Mouse (Mus musculus): Measurements from ENCODE around the gene Rcor2. TPM values are rescaled to one million over a fixed set of nuclear protein-coding genes. Genes with fewer than 3 reads are reported as not detected.

The Rcor2 gene
- polyA plus RNA-seq, 1 experiment = 8.7 TPM

DNA sequence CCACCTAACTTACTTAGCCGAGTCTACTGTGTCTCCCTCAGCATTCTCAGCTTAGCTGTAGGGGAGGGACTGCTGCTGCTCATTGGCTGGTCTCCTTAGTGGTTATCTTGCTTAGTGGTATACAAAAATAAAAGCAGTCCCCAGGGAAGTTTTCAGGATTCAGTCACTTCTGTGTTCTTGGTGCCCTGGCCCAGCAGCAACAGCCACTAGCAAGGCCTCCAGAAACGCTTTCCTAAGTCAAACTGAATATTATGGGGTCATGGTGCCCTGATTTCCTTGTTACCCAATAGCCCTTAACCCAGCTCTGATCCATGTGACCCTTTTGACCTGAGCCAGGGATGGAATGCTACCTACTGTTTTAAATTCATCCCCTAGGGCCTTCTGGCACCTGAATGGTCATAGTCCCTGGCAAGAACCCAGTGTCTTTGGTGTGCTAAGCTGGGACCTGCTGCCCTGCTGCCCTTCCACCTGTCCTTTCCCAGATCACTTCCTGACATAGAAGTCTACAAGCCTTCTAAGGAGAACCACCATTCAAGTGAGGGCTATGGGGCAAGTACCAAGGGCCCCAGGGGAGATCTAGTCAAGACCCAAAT, 42.7 kb downstream of the Rcor2 start:
- Histone ChIP-seq H3K4me3 (replicated peaks; ENCODE audit: insufficient read depth, low read depth, low read length) (no peak overlapping the region), H3K4me1 (ENCODE audit: control insufficient read depth, insufficient read depth, low read length) (peaks cover 54% of the 10 kb centered on the region), H3K27me3 (ENCODE audit: control insufficient read depth, insufficient read depth, low read length) (no peaks in the 10 kb centered on the region), H3K27ac (ENCODE audit: insufficient read depth, low read length) (peak overlapping the region; percentile 91)
- WGBS = 55% methylated on average over 2 of the region's 2 CpGs
- peak; percentile 54 to 64 for DNase-seq
- TF ChIP-seq POLR2A (IDR thresholded peaks at IDR 0.05; ENCODE audit: borderline replicate concordance, insufficient read depth, low read length) (no peak), CTCF (IDR thresholded peaks at IDR 0.05; ENCODE audit: borderline replicate concordance, insufficient read depth, low read depth, low read length) (no peak)

DNA sequence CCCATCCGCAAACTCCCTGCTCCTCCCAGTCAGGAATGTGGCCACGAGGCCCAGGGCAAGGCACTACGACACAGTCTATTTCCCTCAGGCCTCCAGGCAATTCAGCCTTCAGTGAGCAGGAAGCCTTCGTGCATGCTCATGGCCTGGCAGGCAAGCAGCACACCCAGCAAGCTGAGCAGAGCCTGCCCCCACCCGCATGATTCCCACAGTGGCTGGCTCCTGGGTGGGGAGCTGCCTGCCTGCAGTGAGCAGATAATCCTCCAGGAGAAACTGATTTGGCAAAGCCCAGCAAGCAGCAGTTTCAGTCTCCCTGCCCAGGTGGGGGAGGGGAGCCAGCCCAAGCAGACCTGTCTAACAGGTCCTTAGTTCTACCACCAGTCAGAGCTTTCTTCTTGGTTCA, 43.6 kb downstream of the Rcor2 start:
- 17% methylated on average over 5 of the region's 5 CpGs for WGBS
- TF ChIP-seq POLR2A (IDR thresholded peaks at IDR 0.05; ENCODE audit: borderline replicate concordance, insufficient read depth, low read length) (no peak), CTCF (IDR thresholded peaks at IDR 0.05; ENCODE audit: borderline replicate concordance, insufficient read depth, low read depth, low read length) (no peak)
- H3K27me3 ChIP-seq (ENCODE audit: control insufficient read depth, insufficient read depth, low read length) = no peaks in the 10 kb centered on the region
- peak overlapping the region; percentile 91 for H3K27ac ChIP-seq (ENCODE audit: insufficient read depth, low read length)
- peaks cover 55% of the 10 kb centered on the region for H3K4me1 ChIP-seq (ENCODE audit: control insufficient read depth, insufficient read depth, low read length)
- peak; percentile 54 to 62 for DNase-seq
- no peak overlapping the region for H3K4me3 ChIP-seq (replicated peaks; ENCODE audit: insufficient read depth, low read depth, low read length)

DNA sequence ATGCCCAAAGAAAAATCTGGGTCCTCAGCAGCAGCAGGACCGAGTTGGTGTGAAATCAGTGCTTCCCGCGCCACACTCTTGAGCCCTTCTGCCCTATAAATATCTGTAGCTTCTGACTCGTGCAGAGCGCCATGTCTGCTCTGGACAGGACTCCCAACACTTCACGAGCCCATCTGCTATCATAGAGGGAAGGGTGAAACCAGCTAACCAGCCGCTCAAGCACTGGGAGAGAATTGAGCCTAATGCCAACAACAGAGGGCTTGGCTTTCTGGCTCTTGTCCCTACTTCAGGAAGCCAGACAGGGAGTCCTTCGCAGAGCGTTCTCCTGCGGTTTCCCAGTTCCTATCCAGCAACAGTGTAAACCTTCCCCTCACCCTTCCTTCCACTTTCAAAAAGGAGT, 44.2 kb downstream of the Rcor2 start:
- Histone ChIP-seq H3K27ac (ENCODE audit: insufficient read depth, low read length) (peak overlapping the region; percentile 91), H3K4me3 (replicated peaks; ENCODE audit: insufficient read depth, low read depth, low read length) (no peak overlapping the region), H3K4me1 (ENCODE audit: control insufficient read depth, insufficient read depth, low read length) (peaks cover 52% of the 10 kb centered on the region), H3K27me3 (ENCODE audit: control insufficient read depth, insufficient read depth, low read length) (no peaks in the 10 kb centered on the region)
- DNase-seq = peak; percentile 79 to 91
- no peak for TF ChIP-seq POLR2A (IDR thresholded peaks at IDR 0.05; ENCODE audit: borderline replicate concordance, insufficient read depth, low read length)
- no peak for TF ChIP-seq CTCF (IDR thresholded peaks at IDR 0.05; ENCODE audit: borderline replicate concordance, insufficient read depth, low read depth, low read length)
- WGBS = 9% methylated on average over 10 of the region's 10 CpGs

DNA sequence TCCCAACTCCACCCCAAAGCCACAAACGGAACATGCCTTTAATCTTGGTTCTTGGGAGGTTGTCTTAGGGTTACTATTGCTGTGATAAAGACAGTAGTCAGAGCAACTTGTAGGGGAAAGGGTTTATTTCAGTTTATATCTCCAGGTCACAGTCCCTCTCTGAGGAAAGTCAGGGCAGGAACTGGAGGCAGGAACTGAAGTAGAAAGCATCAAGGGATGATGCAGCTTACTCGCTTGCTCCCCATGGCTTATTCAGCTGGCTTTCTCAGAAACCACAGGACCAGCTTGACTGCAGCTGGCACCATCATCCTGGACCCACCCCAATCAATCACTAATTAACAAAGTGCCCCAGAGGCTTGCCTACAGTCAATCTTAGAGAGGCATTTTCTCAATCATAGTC, 46.5 kb downstream of the Rcor2 start:
- TF ChIP-seq POLR2A (IDR thresholded peaks at IDR 0.05; ENCODE audit: borderline replicate concordance, insufficient read depth, low read length) = no peak
- no peak for TF ChIP-seq CTCF (IDR thresholded peaks at IDR 0.05; ENCODE audit: borderline replicate concordance, insufficient read depth, low read depth, low read length)
- no peak for DNase-seq
- 88% methylated on average over 2 of the region's 2 CpGs for WGBS
- H3K4me1 ChIP-seq (ENCODE audit: control insufficient read depth, insufficient read depth, low read length) = peaks cover 33% of the 10 kb centered on the region
- no peak overlapping the region for H3K27ac ChIP-seq (ENCODE audit: insufficient read depth, low read length)
- H3K27me3 ChIP-seq (ENCODE audit: control insufficient read depth, insufficient read depth, low read length) = no peaks in the 10 kb centered on the region
- no peak overlapping the region for H3K4me3 ChIP-seq (replicated peaks; ENCODE audit: insufficient read depth, low read depth, low read length)

DNA sequence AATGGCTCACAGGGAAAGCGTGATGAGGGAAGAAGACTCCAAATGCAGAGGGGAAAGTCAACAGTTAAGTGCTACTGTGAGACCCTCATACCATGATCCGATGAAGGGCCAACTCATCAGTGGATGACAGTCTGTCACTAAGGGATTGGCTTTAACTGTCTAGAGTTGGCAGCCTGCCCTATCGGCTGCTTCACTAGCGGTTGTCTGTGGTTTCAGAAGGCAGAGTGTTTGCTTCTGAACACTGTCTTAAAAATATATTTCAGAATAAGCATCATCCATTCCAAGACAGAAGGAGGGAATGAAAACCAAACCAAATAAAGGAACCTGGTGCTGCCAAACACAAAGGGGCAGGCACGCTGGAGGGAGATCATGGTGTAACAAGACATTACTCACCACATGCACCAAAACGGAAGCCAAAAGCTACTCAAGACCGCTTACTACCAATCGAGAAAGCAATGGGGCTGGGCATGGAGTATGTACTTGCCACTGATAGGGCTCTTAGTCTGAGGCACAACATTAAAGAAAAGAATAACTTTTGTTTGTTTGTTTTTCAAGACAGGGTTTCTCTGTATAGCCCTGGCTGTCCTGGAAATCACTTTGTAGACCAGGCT, 48.0 kb downstream of the Rcor2 start:
- WGBS = 27% methylated on average over 8 of the region's 8 CpGs
- Histone ChIP-seq H3K4me1 (ENCODE audit: control insufficient read depth, insufficient read depth, low read length) (peaks cover 20% of the 10 kb centered on the region), H3K27me3 (ENCODE audit: control insufficient read depth, insufficient read depth, low read length) (no peaks in the 10 kb centered on the region), H3K27ac (ENCODE audit: insufficient read depth, low read length) (no peak overlapping the region), H3K4me3 (replicated peaks; ENCODE audit: insufficient read depth, low read depth, low read length) (no peak overlapping the region)
- TF ChIP-seq CTCF (IDR thresholded peaks at IDR 0.05; ENCODE audit: borderline replicate concordance, insufficient read depth, low read depth, low read length) (no peak), POLR2A (IDR thresholded peaks at IDR 0.05; ENCODE audit: borderline replicate concordance, insufficient read depth, low read length) (no peak)
- peak; percentile 46 to 52 for DNase-seq

DNA sequence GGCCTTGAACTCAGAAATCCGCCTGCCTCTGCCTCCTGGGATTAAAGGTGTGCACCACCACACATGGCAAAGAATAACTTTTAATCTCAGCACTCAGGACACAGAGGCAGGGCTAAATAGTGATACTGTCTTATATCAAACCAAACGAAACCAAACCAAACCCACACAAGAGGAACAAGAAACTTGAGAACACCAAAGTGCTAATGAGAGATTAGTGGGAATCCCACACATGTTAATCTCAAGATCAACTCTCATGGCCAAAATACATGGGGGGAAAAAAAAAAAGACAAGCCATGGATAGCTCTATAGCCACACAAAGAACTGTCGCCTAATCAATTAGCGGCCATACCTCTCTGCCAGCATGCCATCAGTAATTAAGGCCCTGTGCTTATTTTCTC, 48.5 kb downstream of the Rcor2 start:
- no peak overlapping the region for H3K27ac ChIP-seq (ENCODE audit: insufficient read depth, low read length)
- H3K4me1 ChIP-seq (ENCODE audit: control insufficient read depth, insufficient read depth, low read length) = peaks cover 15% of the 10 kb centered on the region
- DNase-seq = no peak
- WGBS = 86% methylated on average over 4 of the region's 4 CpGs
- no peak overlapping the region for H3K4me3 ChIP-seq (replicated peaks; ENCODE audit: insufficient read depth, low read depth, low read length)
- TF ChIP-seq POLR2A (IDR thresholded peaks at IDR 0.05; ENCODE audit: borderline replicate concordance, insufficient read depth, low read length) (no peak), CTCF (IDR thresholded peaks at IDR 0.05; ENCODE audit: borderline replicate concordance, insufficient read depth, low read depth, low read length) (no peak)
- no peaks in the 10 kb centered on the region for H3K27me3 ChIP-seq (ENCODE audit: control insufficient read depth, insufficient read depth, low read length)

DNA sequence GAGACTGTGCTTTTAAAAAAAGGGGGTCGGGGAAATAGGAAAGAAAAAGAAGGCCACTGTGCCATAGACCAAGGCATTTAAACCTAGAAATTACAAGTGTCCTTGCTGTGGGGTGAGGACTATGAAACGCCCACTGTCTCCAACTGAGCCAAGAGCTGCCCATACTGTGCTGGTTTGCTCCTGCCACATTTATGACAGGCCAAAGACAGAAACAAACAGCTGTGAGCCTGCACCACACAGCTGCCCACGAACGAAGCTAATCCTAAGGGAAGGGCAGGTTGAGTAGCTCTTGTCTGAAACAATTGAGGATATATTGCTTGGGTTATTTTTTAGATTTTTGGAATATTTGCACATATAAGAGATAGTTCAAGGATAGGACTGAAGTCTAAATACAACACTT, 49.7 kb downstream of the Rcor2 start:
- no peaks in the 10 kb centered on the region for H3K27me3 ChIP-seq (ENCODE audit: control insufficient read depth, insufficient read depth, low read length)
- DNase-seq = no peak
- peaks cover 9% of the 10 kb centered on the region for H3K4me1 ChIP-seq (ENCODE audit: control insufficient read depth, insufficient read depth, low read length)
- H3K27ac ChIP-seq (ENCODE audit: insufficient read depth, low read length) = no peak overlapping the region
- no peak for TF ChIP-seq POLR2A (IDR thresholded peaks at IDR 0.05; ENCODE audit: borderline replicate concordance, insufficient read depth, low read length)
- no peak for TF ChIP-seq CTCF (IDR thresholded peaks at IDR 0.05; ENCODE audit: borderline replicate concordance, insufficient read depth, low read depth, low read length)
- WGBS = 48% methylated on average over 4 of the region's 4 CpGs
- H3K4me3 ChIP-seq (replicated peaks; ENCODE audit: insufficient read depth, low read depth, low read length) = no peak overlapping the region

DNA sequence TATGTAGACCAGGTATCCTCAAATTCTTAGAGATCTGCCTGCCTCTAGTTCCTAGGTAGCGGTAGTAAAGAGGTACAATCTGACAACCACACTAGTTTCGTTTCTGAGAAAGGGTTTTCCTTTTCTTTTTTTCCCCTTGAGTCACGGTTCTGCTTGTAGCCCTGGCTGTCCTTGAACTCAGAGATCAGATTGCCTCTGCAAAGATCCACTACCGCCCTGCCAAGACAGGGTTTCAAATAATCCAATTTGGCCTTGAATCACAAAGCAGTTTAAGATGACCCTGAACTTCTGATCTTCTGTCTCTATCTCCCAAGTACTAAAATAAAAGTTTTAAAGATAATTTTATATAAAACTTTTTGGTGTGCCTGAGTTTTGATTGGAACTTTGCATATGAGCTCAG, 50.6 kb downstream of the Rcor2 start:
- no peak overlapping the region for H3K4me3 ChIP-seq (replicated peaks; ENCODE audit: insufficient read depth, low read depth, low read length)
- DNase-seq = no peak
- WGBS = 84% methylated on average over 4 of the region's 4 CpGs
- TF ChIP-seq POLR2A (IDR thresholded peaks at IDR 0.05; ENCODE audit: borderline replicate concordance, insufficient read depth, low read length) (no peak), CTCF (IDR thresholded peaks at IDR 0.05; ENCODE audit: borderline replicate concordance, insufficient read depth, low read depth, low read length) (no peak)
- H3K4me1 ChIP-seq (ENCODE audit: control insufficient read depth, insufficient read depth, low read length) = peaks cover 9% of the 10 kb centered on the region
- H3K27ac ChIP-seq (ENCODE audit: insufficient read depth, low read length) = no peak overlapping the region
- no peaks in the 10 kb centered on the region for H3K27me3 ChIP-seq (ENCODE audit: control insufficient read depth, insufficient read depth, low read length)

All from cerebellum, adult 2 months (tissue).